Mouse (Mus musculus): ENCODE measurements at regions not wholly inside any gene's neighbourhood (a gene's known extent, or its start where the extent isn't known, plus 50 kb on each side); places are given as distances from the start of the nearest gene placed in this dataset.
"Not testable (repeated sequence)": the region's sequence is repeated elsewhere in the genome, so short reads cannot be mapped to it uniquely, and the experiment has no call there.

DNA sequence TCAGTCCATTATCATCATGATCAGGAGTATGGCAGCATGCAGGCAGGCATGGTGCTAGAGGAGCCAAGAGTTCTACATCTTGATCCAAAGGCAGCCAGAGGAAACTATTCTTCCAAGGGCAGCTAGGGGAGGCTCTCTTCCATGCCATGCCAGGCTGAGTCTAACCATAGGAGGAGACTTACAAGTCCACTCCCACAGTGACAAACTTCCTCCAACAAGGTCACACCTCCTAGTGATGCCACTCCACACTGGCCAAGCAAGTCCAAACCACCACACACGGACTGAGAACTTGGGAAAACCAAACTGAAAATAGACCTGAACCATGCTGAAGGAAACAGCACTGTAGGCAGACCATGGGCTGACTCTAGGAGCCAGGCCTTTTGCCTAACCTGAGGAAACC is 197.4 kb downstream of the Prex1 start:
- Histone ChIP-seq H3K4me2 (replicated peaks; ENCODE audit: low read depth, low read length, severe bottlenecking) (no peak overlapping the region), H3K4me3 (replicated peaks; ENCODE audit: low read length) (no peak overlapping the region), H3K36me3 (ENCODE audit: control insufficient read depth, insufficient read depth, low read length) (no peaks in the 10 kb centered on the region), H3K9ac (ENCODE audit: low read depth, low read length, severe bottlenecking) (no peak overlapping the region), H3K27ac (replicated peaks; ENCODE audit: low read depth, low read length) (0 out of 2 replicates have a peak overlapping the region, but pooled peaks have one; percentile 38), H3K27me3 (ENCODE audit: control insufficient read depth, insufficient read depth, low read length) (no peaks in the 10 kb centered on the region), H3K9me3 (ENCODE audit: control insufficient read depth, low read length) (no peaks in the 10 kb centered on the region), H3K4me1 (ENCODE audit: control insufficient read depth, insufficient read depth, low read length) (peaks cover 15% of the 10 kb centered on the region)
- TF ChIP-seq POLR2A (IDR thresholded peaks at IDR 0.05; ENCODE audit: borderline replicate concordance, extremely low read depth, insufficient read depth, insufficient read length): no peak
- ATAC-seq (ENCODE audit: low FRiP score, low read depth): no peak
- WGBS: 73% methylated on average over 1 of the region's 1 CpGs
- DNase-seq (ENCODE audit: low spot score): no peak

DNA sequence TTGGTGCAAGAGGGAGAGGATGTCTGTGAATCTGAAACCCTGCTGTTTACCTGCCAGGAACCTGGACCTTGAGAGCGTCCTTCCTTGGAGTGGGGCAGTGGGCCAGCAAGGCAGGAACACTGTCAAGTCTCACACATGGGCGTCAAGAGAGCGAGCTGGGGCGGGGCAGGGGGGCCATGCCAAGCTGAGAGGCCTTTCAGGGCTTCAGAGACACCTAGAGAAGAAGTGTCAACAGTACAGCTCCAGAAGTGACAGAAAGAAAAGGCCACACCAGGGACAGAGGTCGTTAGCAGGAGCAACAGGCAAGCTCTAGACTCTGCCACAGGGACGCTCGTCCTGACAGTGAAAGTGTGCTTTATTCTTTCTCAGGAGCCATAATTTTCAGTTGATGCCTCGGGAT is 199.0 kb downstream of the Prex1 start:
- 26% methylated on average over 8 of the region's 8 CpGs for WGBS
- DNase-seq (ENCODE audit: low spot score) (no peak), ATAC-seq (ENCODE audit: low FRiP score, low read depth) (no peak)
- Histone ChIP-seq H3K27me3 (ENCODE audit: control insufficient read depth, insufficient read depth, low read length) (no peaks in the 10 kb centered on the region), H3K4me3 (replicated peaks; ENCODE audit: low read length) (no peak overlapping the region), H3K27ac (replicated peaks; ENCODE audit: low read depth, low read length) (no peak overlapping the region), H3K4me1 (ENCODE audit: control insufficient read depth, insufficient read depth, low read length) (peaks cover 23% of the 10 kb centered on the region), H3K4me2 (replicated peaks; ENCODE audit: low read depth, low read length, severe bottlenecking) (no peak overlapping the region), H3K36me3 (ENCODE audit: control insufficient read depth, insufficient read depth, low read length) (no peaks in the 10 kb centered on the region), H3K9ac (ENCODE audit: low read depth, low read length, severe bottlenecking) (no peak overlapping the region), H3K9me3 (ENCODE audit: control insufficient read depth, low read length) (no peaks in the 10 kb centered on the region)
- TF ChIP-seq POLR2A (IDR thresholded peaks at IDR 0.05; ENCODE audit: borderline replicate concordance, extremely low read depth, insufficient read depth, insufficient read length): no peak

DNA sequence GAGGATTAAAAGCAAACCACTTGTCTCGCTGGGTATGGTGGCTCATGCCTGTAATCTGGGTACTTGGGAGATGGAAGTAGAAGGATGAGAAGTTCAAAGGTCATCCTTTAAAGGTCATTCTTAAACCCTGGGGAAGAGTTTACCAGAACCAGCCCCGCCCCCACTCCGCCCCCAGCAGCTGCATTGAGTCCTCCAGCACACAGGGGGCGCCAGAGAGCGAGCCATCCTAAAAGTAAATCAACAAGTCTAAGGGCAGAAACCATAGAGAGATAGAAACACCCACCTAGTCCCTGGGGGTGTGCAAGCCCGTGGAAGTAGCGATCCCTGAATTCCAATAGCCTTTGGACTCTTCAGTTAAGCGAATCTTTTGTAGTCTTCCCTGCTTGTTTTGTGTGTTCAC is 201.1 kb downstream of the Prex1 start:
- no peaks in the 10 kb centered on the region for H3K27me3 ChIP-seq (ENCODE audit: control insufficient read depth, insufficient read depth, low read length)
- no peak overlapping the region for H3K9ac ChIP-seq (ENCODE audit: low read depth, low read length, severe bottlenecking)
- peaks cover 5% of the 10 kb centered on the region; the same call in 1 of the 2 replicates for H3K9me3 ChIP-seq (ENCODE audit: control insufficient read depth, low read length)
- no peaks in the 10 kb centered on the region for H3K36me3 ChIP-seq (ENCODE audit: control insufficient read depth, insufficient read depth, low read length)
- DNase-seq (ENCODE audit: low spot score) (no peak), ATAC-seq (ENCODE audit: low FRiP score, low read depth) (no peak)
- no peak overlapping the region for H3K4me2 ChIP-seq (replicated peaks; ENCODE audit: low read depth, low read length, severe bottlenecking)
- TF ChIP-seq POLR2A (IDR thresholded peaks at IDR 0.05; ENCODE audit: borderline replicate concordance, extremely low read depth, insufficient read depth, insufficient read length): no peak
- WGBS: 81% methylated on average over 8 of the region's 8 CpGs
- H3K27ac ChIP-seq (replicated peaks; ENCODE audit: low read depth, low read length): no peak overlapping the region
- H3K4me3 ChIP-seq (replicated peaks; ENCODE audit: low read length): no peak overlapping the region
- H3K4me1 ChIP-seq (ENCODE audit: control insufficient read depth, insufficient read depth, low read length): peaks cover 19% of the 10 kb centered on the region

DNA sequence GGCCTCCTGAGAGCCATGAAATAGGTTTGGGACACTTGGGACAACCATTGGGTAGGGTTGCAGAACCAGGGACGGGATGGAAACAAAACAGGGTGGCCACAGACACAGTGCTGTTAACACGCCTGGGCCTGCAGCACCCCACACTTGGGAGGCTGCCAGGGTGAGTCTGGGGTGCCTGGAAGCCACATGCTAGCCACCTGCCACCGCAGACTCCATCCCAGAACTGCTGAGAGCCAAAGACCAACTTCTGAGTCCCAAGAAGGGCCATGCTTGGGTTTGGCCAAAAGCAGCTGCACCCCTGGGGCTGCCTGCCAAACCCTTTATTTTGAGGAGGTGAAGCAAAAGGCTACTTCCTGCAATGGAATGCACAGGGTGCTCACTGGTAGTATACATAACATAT is 202.2 kb downstream of the Prex1 start:
- 43% methylated on average over 3 of the region's 3 CpGs for WGBS
- H3K4me2 ChIP-seq (replicated peaks; ENCODE audit: low read depth, low read length, severe bottlenecking); H3K36me3 ChIP-seq (ENCODE audit: control insufficient read depth, insufficient read depth, low read length); H3K9ac ChIP-seq (ENCODE audit: low read depth, low read length, severe bottlenecking); H3K27me3 ChIP-seq (ENCODE audit: control insufficient read depth, insufficient read depth, low read length); DNase-seq (ENCODE audit: low spot score); H3K9me3 ChIP-seq (ENCODE audit: control insufficient read depth, low read length); ATAC-seq (ENCODE audit: low FRiP score, low read depth); H3K4me3 ChIP-seq (replicated peaks; ENCODE audit: low read length); H3K27ac ChIP-seq (replicated peaks; ENCODE audit: low read depth, low read length): not testable (repeated sequence)
- H3K4me1 ChIP-seq (ENCODE audit: control insufficient read depth, insufficient read depth, low read length): peaks cover 12% of the 10 kb centered on the region; the same call in 1 of the 2 replicates

DNA sequence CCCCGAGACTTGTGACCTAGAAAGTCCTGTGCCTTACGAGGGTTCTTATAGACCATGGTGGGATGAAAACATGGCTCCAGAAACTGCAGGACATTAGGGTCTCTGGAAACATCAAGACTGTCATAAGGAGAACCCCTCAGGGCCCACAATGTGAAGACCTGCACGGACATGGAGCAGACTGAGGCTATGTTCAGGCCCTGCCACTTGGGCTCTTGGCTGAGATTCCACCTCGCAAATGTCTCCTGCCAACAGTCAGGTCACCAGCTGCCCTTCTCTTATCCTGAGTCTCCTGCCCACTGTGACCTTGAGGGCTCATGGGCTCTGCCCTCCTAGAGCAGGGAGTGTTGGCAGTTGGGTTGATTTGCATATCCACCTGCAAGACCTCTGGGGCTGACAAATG is 202.9 kb downstream of the Prex1 start:
- no peak for DNase-seq (ENCODE audit: low spot score)
- WGBS: 66% methylated on average over 4 of the region's 4 CpGs
- no peaks in the 10 kb centered on the region for H3K36me3 ChIP-seq (ENCODE audit: control insufficient read depth, insufficient read depth, low read length)
- H3K9me3 ChIP-seq (ENCODE audit: control insufficient read depth, low read length): peaks cover 5% of the 10 kb centered on the region; the same call in 1 of the 2 replicates
- no peak overlapping the region for H3K9ac ChIP-seq (ENCODE audit: low read depth, low read length, severe bottlenecking)
- no peak for TF ChIP-seq POLR2A (IDR thresholded peaks at IDR 0.05; ENCODE audit: borderline replicate concordance, extremely low read depth, insufficient read depth, insufficient read length)
- no peak overlapping the region for H3K27ac ChIP-seq (replicated peaks; ENCODE audit: low read depth, low read length)
- no peak for ATAC-seq (ENCODE audit: low FRiP score, low read depth)
- H3K4me3 ChIP-seq (replicated peaks; ENCODE audit: low read length): no peak overlapping the region
- H3K27me3 ChIP-seq (ENCODE audit: control insufficient read depth, insufficient read depth, low read length): no peaks in the 10 kb centered on the region
- H3K4me2 ChIP-seq (replicated peaks; ENCODE audit: low read depth, low read length, severe bottlenecking): no peak overlapping the region
- peaks cover 12% of the 10 kb centered on the region; the same call in 1 of the 2 replicates for H3K4me1 ChIP-seq (ENCODE audit: control insufficient read depth, insufficient read depth, low read length)

DNA sequence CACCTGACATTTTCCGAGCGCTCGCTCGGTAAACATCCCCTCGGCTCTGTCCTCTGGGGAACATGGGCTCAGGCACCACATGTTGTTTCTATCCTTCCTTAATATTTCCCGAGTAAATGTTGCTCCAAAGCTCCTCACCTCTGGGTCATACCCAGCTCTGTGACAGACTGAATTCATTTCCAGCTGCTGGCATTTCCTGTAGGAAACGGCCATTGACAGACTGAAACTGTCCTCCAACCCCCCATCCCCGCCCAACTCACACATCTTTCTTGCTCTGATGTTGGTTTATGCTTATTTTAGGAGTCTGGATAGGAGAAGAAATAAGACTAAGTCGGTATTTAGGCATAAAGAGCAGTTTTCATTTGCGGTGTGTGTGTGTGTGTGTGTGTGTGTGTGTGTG is 204.0 kb downstream of the Prex1 start:
- H3K9me3 ChIP-seq (ENCODE audit: control insufficient read depth, low read length): peaks cover 5% of the 10 kb centered on the region; the same call in 1 of the 2 replicates
- H3K4me1 ChIP-seq (ENCODE audit: control insufficient read depth, insufficient read depth, low read length): peaks cover 20% of the 10 kb centered on the region
- H3K9ac ChIP-seq (ENCODE audit: low read depth, low read length, severe bottlenecking): no peak overlapping the region
- 0 out of 2 replicates have a peak overlapping the region, but pooled peaks have one; percentile 8 for H3K27ac ChIP-seq (replicated peaks; ENCODE audit: low read depth, low read length)
- TF ChIP-seq POLR2A (IDR thresholded peaks at IDR 0.05; ENCODE audit: borderline replicate concordance, extremely low read depth, insufficient read depth, insufficient read length): no peak
- no peaks in the 10 kb centered on the region for H3K27me3 ChIP-seq (ENCODE audit: control insufficient read depth, insufficient read depth, low read length)
- no peak overlapping the region for H3K4me2 ChIP-seq (replicated peaks; ENCODE audit: low read depth, low read length, severe bottlenecking)
- WGBS: 62% methylated on average over 10 of the region's 10 CpGs
- no peak for DNase-seq (ENCODE audit: low spot score)
- no peaks in the 10 kb centered on the region for H3K36me3 ChIP-seq (ENCODE audit: control insufficient read depth, insufficient read depth, low read length)
- H3K4me3 ChIP-seq (replicated peaks; ENCODE audit: low read length): no peak overlapping the region
- ATAC-seq (ENCODE audit: low FRiP score, low read depth): no peak

Data from limb, embryonic 14.5 days (tissue).